Mouse (Mus musculus): ENCODE results near the gene Sgpp1.
"Not testable (repeated sequence)": the region's sequence is repeated elsewhere in the genome, so short reads cannot be mapped to it uniquely, and the experiment has no call there.

Sgpp1 gene

GRCm38 (mm10) chr12:75731927-75732443, 3.5 kb downstream of the Sgpp1 start:
- DNase-seq (ENCODE audit: low read depth, low spot score), result no peak

DNA sequence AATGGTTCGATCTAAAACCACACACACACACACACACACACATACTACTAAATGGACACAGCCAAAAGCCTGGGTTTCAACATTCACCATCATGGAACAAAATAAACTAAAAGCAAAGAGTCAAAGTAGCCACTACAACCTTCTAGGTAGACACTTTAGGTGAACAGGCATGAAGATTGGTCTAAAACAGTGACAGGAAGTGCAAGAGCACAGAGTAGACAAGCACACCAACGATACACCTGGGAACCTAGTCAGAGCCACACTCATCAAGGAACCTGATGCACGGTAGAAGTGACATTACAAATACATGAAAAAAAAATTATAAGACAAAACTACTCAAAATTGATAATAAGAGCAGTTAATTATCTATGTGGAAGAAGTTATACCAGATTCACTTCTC, 4.0 kb downstream of the Sgpp1 start:
- no peak for DNase-seq (ENCODE audit: low read depth, low spot score)

DNA sequence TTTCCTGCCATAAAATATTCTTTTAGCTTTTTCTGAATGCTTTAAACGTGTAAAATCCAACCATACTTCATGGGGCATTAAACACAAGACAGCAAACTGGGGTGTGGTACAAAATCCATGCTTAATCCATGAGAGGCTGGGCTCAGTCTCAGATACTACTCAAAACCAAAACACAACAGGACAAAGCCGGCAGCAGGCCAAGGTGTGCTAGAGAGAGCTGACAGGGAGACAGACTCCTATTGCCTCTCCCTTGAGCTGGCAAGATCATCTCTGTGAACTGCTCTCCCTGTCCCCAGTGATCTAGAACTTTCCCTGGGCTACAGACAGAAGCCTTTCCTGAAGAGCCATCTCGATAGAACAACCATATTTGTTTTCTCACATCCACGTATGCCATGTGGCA, 5.1 kb downstream of the Sgpp1 start:
- no peak for DNase-seq (ENCODE audit: low read depth, low spot score)

GRCm38 (mm10) chr12:75729876-75730275, 5.7 kb downstream of the Sgpp1 start:
- no peak for DNase-seq (ENCODE audit: low read depth, low spot score)

DNA sequence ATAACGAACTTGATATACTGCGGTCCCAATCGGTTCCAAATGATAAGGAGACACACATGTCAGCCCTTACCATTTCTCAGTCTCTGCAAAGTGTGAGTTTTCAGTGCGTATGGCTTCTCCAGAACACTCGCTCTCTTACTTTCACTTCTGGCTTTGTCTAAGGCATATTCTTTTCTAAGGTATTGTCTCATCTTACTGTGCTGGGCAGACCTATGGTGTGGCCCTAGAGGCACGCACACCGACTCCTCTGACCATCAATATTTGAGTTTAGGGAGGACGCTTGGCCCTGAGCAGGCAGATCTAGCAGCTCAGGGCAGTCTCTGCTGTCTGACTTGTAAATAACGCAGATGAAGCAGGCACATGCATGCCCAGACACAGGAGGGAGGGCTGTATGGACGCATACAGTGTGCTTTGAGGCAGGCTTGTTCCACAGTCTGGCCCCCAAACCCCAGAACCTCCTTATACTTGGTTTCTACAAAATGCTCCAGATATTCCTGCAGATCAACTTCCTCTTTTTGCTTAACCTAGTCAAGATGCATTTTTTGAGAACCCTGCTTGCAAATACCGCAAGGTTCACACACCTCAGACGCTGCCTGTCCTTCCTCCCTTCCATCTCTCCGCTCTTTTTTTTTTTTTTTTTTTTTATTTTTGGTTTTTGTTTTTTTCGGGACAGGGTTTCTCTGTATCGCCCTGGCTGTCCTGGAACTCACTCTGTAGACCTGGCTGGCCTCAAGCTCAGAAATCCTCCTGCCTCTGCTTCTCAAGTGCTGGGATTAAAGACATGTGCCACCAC, 8.0 kb downstream of the Sgpp1 start:
- DNase-seq (ENCODE audit: low read depth, low spot score), result no peak

DNA sequence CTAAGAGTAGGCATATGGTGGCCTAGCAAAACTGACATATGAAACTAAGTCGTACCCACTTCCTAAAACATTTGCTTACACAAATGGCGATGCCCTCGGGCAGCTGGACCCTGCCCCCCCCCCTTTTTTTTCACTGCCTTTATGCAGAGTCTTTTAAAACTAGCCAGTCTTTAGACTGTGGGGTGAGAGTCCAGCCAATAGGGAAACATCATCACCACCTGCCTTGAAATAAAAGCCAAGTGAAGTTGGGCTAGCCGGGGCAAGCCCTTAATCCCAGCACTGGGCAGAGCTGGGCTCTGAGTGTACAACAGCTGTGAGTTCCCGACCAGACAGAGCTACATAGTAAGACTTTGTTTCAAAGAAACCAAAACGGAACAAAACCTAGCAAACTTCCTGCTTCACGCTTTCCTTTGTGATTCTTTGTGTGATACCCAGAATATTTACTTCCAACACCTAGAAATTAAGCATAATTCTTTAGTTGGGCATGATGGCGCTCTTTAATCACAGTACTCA, 9.1 kb downstream of the Sgpp1 start:
- DNase-seq (ENCODE audit: low read depth, low spot score), result no peak

DNA sequence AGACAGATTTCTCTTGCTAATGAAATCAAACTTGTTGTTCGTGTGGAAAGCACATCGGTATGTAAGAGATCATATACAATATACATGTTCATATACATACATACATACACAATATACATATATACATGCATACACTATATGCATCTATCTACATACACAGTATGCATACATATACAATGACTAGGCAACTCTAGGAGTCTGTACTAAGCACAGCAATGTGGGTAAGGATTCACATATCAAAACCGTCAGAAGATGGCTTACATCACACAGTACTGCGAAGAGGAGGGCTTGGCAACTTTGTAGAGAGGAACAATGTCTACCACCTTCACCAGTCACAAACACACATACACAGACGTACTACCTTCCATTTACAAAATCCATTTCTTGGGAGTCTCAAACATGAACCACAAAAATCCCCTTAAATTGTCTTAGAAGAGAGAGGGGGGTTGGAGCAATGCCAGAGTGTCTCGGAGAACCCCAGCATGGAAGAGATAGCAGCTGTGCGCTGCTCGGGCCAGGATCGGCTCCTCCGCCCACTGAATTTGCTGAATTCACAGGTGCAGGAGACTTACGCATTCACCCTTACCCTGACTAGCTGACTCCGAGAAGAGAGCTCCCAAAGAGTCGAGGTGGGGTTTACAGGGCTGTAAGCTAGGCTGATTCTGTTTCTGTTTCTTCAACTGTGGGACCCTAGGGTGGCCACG, 10.8 kb downstream of the Sgpp1 start:
- DNase-seq (ENCODE audit: low read depth, low spot score), result no peak

DNA sequence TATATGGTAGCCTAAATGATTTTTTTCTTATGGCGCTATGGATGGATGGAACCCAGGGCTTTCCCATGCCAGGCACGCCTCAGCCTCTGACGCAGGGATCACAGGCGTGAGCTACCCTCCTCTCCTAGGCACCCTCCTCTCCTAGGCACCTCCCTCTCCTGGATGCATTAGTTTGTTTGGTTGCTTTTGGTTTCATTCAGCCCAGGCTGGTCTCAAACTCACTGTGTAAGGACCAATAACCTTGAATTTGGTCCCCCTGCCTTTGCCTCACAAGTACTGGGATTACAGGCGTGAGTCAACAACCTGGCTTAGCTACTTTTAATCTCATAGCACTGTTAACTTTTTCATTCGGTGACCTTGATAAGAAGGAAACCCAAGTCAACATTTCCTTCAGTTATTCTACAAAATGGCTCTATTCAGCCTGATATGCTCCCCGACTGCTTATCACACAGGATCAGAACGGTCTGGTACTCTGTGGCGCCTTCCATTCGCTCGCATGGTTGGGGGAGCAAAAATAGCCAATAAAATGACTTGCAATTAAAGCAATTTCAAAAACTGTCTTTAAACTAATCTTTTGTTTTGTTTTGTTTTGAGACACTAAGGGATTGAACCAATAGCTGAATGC, 11.6 kb downstream of the Sgpp1 start:
- no peak for DNase-seq (ENCODE audit: low read depth, low spot score)

GRCm38 (mm10) chr12:75721941-75722340, 13.6 kb downstream of the Sgpp1 start:
- DNase-seq (ENCODE audit: low read depth, low spot score), result no peak

GRCm38 (mm10) chr12:75721006-75721405, 14.5 kb downstream of the Sgpp1 start:
- DNase-seq (ENCODE audit: low read depth, low spot score), result no peak

DNA sequence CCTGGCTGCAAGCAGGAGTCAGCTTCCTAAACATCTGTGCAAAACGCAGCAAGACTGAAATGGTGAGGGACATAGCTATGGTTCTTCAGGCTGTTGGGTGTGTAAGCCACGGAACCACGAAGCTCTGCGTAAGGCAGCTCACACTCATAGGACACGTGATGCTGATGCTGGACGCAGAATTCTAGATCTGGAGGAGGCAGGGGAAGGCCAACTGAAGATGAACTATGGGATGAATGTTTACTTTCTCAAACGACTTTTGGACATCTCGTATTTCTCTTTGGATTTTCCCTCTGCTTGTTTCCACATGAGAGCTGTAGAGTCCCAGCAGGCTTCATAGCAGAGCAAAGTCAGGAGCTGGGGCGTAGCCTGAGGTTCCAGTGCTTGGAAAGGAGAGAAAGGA, 21.9 kb downstream of the Sgpp1 start:
- no peak for DNase-seq (ENCODE audit: low read depth, low spot score)

DNA sequence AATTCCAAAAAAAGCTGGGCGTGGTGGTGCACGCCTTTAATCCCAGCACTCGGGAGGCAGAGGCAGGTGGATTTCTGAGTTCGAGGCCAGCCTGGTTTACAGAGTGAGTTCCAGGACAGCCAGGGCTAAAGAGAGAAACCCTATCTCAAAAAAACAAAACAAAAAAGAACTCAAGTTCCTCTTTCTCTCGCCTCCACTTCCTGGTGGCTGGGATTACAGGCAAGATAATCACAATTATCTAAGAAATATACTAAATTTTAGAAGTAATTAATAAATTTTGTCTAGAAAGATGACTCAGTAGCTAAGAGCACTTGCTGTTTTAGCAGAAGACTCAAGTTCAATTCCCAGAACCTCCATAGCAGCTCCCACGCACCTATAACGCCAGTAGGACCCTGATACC, 22.6 kb downstream of the Sgpp1 start:
- DNase-seq (ENCODE audit: low read depth, low spot score), result not testable (repeated sequence)

DNA sequence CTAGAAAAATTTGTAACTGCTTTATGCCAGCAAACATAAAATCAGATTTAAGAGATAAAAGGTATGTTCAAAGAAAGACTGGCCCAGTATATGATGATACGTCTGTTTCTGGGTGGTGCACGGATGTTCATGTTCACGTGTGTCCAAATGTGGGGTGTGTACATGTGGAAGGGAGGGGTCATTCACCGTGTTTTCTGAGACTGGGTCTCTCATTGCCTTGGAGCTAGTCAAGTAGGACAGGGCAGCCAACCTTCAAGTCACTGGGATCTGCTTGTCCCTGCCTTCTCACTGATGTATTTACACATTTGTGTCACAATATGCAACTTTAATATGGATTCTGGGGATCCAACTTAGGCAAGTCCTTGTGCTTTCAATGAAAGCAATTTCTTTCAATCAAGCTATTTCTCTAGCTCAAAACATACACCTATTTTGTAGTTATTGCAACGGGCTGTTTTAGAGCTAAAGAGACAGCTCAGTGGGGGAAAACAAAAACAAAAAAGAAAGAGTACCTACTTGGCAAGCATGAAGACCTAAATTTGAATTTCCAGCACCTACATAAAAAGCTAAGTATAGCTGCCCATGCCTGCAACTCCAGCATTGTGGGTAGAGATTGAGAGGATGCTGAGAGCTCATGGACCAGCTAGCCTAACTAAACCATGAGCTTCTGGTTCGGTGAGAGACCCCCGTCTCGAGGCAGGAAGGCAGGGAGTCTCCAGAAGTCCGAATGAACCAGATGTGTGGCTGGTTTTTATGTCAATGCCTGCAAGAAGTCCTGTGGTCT, 24.7 kb downstream of the Sgpp1 start:
- DNase-seq (ENCODE audit: low read depth, low spot score), result no peak

DNA sequence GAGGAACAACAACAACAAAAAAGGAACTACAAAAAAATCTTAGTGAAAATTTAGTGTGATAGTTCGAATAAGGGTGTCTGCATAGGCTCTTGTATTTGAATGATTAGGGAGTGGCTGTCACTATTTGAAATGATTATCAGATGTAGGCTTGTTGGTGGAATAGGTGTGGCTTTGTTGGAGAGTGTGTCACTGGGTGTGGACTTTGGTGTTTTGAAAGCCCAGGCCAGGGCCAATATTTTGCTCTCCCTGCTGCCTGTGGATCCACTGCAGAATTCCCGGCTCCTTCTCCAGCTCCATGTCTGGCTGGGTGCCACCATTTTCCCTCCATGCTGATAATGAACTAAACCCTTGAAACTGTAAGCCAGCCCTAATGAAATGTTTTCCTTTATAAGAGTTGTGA, 26.0 kb downstream of the Sgpp1 start:
- DNase-seq (ENCODE audit: low read depth, low spot score), result no peak

GRCm38 (mm10) chr12:75706670-75707069, 28.9 kb downstream of the Sgpp1 start:
- DNase-seq (ENCODE audit: low read depth, low spot score), result no peak

- DNase-seq (ENCODE audit: low read depth, low spot score), result no peak
Observed at GRCm38 (mm10) chr12:75702739-75703122, 32.8 kb downstream of the Sgpp1 start.

GRCm38 (mm10) chr12:75702084-75702738, 33.3 kb downstream of the Sgpp1 start:
- no peak for DNase-seq (ENCODE audit: low read depth, low spot score)

- DNase-seq (ENCODE audit: low read depth, low spot score), result no peak
Observed at GRCm38 (mm10) chr12:75701173-75702083, 34.1 kb downstream of the Sgpp1 start.

GRCm38 (mm10) chr12:75698692-75699091, 36.8 kb downstream of the Sgpp1 start:
- no peak for DNase-seq (ENCODE audit: low read depth, low spot score)

- DNase-seq (ENCODE audit: low read depth, low spot score), result not testable (repeated sequence)
Observed at GRCm38 (mm10) chr12:75695845-75696244, 39.7 kb downstream of the Sgpp1 start.
